Mouse (Mus musculus): Measurements from ENCODE around the gene Msi1.
"Not testable (repeated sequence)": the region's sequence is repeated elsewhere in the genome, so short reads cannot be mapped to it uniquely, and the experiment has no call there.

Gene Msi1

GRCm38 (mm10) chr5:115488841-115489698, 59.7 kb downstream of the Msi1 start:
- peak; percentile 83 for DNase-seq (ENCODE audit: extremely low spot score, low spot score)

GRCm38 (mm10) chr5:115489699-115490637, 60.6 kb downstream of the Msi1 start:
- peak; percentile 94 for DNase-seq (ENCODE audit: extremely low spot score, low spot score)

GRCm38 (mm10) chr5:115490638-115491000, 61.2 kb downstream of the Msi1 start:
- peak; percentile 40 for DNase-seq (ENCODE audit: extremely low spot score, low spot score)

GRCm38 (mm10) chr5:115491076-115491475, 61.7 kb downstream of the Msi1 start:
- no peak for DNase-seq (ENCODE audit: extremely low spot score, low spot score)

- DNase-seq (ENCODE audit: extremely low spot score, low spot score) = peak; percentile 43
These were observed 62.4 kb downstream of the Msi1 start for GRCm38 (mm10) chr5:115491771-115492322.

- DNase-seq (ENCODE audit: extremely low spot score, low spot score) = no peak
These were observed 63.4 kb downstream of the Msi1 start for GRCm38 (mm10) chr5:115492711-115493335.

- DNase-seq (ENCODE audit: extremely low spot score, low spot score) = no peak
These were observed 64.0 kb downstream of the Msi1 start for GRCm38 (mm10) chr5:115493441-115493840.

GRCm38 (mm10) chr5:115495618-115496017, 66.2 kb downstream of the Msi1 start:
- not testable (repeated sequence) for DNase-seq (ENCODE audit: extremely low spot score, low spot score)

GRCm38 (mm10) chr5:115497033-115497432, 67.6 kb downstream of the Msi1 start:
- DNase-seq (ENCODE audit: extremely low spot score, low spot score) = no peak

GRCm38 (mm10) chr5:115498307-115499240, 69.2 kb downstream of the Msi1 start:
- no peak for DNase-seq (ENCODE audit: extremely low spot score, low spot score)

GRCm38 (mm10) chr5:115500383-115500935, 71.1 kb downstream of the Msi1 start:
- DNase-seq (ENCODE audit: extremely low spot score, low spot score) = no peak

GRCm38 (mm10) chr5:115503035-115503434, 73.6 kb downstream of the Msi1 start:
- no peak for DNase-seq (ENCODE audit: extremely low spot score, low spot score)
